Mouse (Mus musculus) G1E (cell line): ENCODE results near the gene Stmnd1. TPM values are rescaled to one million over a fixed set of nuclear protein-coding genes. Genes with fewer than 3 reads are reported as not detected.

Experiments
- ATAC-seq: 2 replicates; pipeline ENCODE4 v1.8.0; 2016; ENCODE audit warnings: mild to moderate bottlenecking; ENCODE audit not compliant: insufficient number of reproducible peaks, poor library complexity, low FRiP score, severe bottlenecking; ENCODE audit errors: extremely low read depth
- DNase-seq: peaks from one replicate; pipeline ENCODE4 v3.0.0; 2012; ENCODE audit warnings: low spot score
- H3K27me3 ChIP-seq: 2 replicates; pipeline ENCODE4 v1.6.1; 2012; ENCODE audit warnings: mild to moderate bottlenecking, low read length, inconsistent platforms; ENCODE audit not compliant: insufficient read depth
- H3K36me3 ChIP-seq: replicated peaks from 2 replicates; pipeline ENCODE3; 2012; ENCODE audit warnings: mild to moderate bottlenecking, inconsistent platforms
- H3K4me1 ChIP-seq: 2 replicates; pipeline ENCODE4 v1.6.1; 2012; ENCODE audit warnings: low read depth, low read length, inconsistent platforms, mixed read lengths; ENCODE audit not compliant: insufficient read depth
- H3K4me3 ChIP-seq: 2 replicates; pipeline ENCODE4 v1.5.1; 2012; ENCODE audit warnings: low read depth, mild to moderate bottlenecking, inconsistent platforms, low read length, moderate library complexity, mixed read lengths
- H3K9me3 ChIP-seq: replicated peaks from 2 replicates; pipeline ENCODE4 v1.6.1; 2012; ENCODE audit warnings: inconsistent platforms
- CTCF ChIP-seq: IDR thresholded peaks from 2 replicates; pipeline ENCODE4 v1.5.1; 2012; ENCODE audit warnings: low read depth, low read length, inconsistent platforms, mixed read lengths
- GATA1 ChIP-seq: IDR thresholded peaks from 2 replicates; pipeline ENCODE4 v1.6.1; 2012; ENCODE audit warnings: borderline replicate concordance, low read length, inconsistent platforms, mixed read lengths
- GATA2 ChIP-seq: IDR thresholded peaks from 2 replicates; pipeline ENCODE4 v1.6.1; 2012; ENCODE audit warnings: low read depth, low read length, inconsistent platforms, borderline replicate concordance
- POLR2AphosphoS5 ChIP-seq: IDR thresholded peaks from 2 replicates; pipeline ENCODE4 v1.6.1; 2012; ENCODE audit warnings: low read depth, low read length, inconsistent platforms; ENCODE audit not compliant: insufficient replicate concordance
- TAL1 ChIP-seq: conservative IDR thresholded peaks from 2 replicates; pipeline ENCODE4 v1.6.1; 2012; ENCODE audit warnings: low read depth, low read length, inconsistent platforms, mixed read lengths
- polyA plus RNA-seq: library from polyadenylated mRNA; stranded (reverse); fragments of >175 nt; gene quantifications from 2 replicates; pipeline ENCODE4 v1.2.3, GENCODE M21; 2012
- total RNA-seq, 2 experiments: library from RNA; stranded (forward) in 1 of 2; stranded (reverse) in 1 of 2; fragments of 200-1000 nt in 1 of 2; fragments of >200 nt in 1 of 2; fragmentation: Nextera tagmentation in 1 of 2; gene quantifications; 2 replicates each; pipeline ENCODE4 v1.2.3; 2014 to 2017

The Stmnd1 gene
- total and polyA plus RNA-seq, 3 experiments: not detected

- Histone ChIP-seq H3K4me1 (no peaks in the 10 kb centered on the region), H3K27me3 (no peaks in the 10 kb centered on the region), H3K9me3 (no peaks in the 10 kb centered on the region), H3K4me3 (no peak overlapping the region), H3K36me3 (no peaks in the 10 kb centered on the region)
- no peak for TF ChIP-seq GATA2
- no peak for TF ChIP-seq TAL1
- TF ChIP-seq POLR2AphosphoS5: no peak
- ATAC-seq (no peak), DNase-seq (no peak)
These were observed 12.3 kb upstream of the Stmnd1 start for GRCm38 (mm10) chr13:46261244-46261643.

GRCm38 (mm10) chr13:46267783-46268182, 5.7 kb upstream of the Stmnd1 start:
- H3K4me1 ChIP-seq: no peaks in the 10 kb centered on the region

GRCm38 (mm10) chr13:46268341-46268740, 5.2 kb upstream of the Stmnd1 start:
- ATAC-seq (no peak), DNase-seq (no peak)
- no peaks in the 10 kb centered on the region for H3K9me3 ChIP-seq
- H3K4me1 ChIP-seq: no peaks in the 10 kb centered on the region
- H3K27me3 ChIP-seq: peaks cover 3% of the 10 kb centered on the region; the same call in 1 of the 2 replicates
- no peak overlapping the region for H3K4me3 ChIP-seq
- H3K36me3 ChIP-seq: no peaks in the 10 kb centered on the region
- TF ChIP-seq TAL1 (no peak), GATA2 (no peak), GATA1 (no peak), POLR2AphosphoS5 (no peak), CTCF (no peak)

More at GRCm38 (mm10) chr13:46267783-46268182, 5.7 kb upstream of the Stmnd1 start:
- Histone ChIP-seq H3K36me3 (no peaks in the 10 kb centered on the region), H3K9me3 (no peaks in the 10 kb centered on the region), H3K4me3 (no peak overlapping the region), H3K27me3 (peaks cover 2% of the 10 kb centered on the region; the same call in 1 of the 2 replicates)
- no peak for DNase-seq
- TF ChIP-seq TAL1 (no peak), CTCF (no peak), POLR2AphosphoS5 (no peak), GATA2 (no peak), GATA1 (no peak)
- ATAC-seq: no peak

- Histone ChIP-seq H3K27me3 (peaks cover 7% of the 10 kb centered on the region; the same call in 1 of the 2 replicates), H3K9me3 (no peaks in the 10 kb centered on the region), H3K36me3 (no peaks in the 10 kb centered on the region), H3K4me1 (no peaks in the 10 kb centered on the region), H3K4me3 (no peak overlapping the region)
- ATAC-seq: no peak
- no peak for DNase-seq
- TF ChIP-seq GATA1: no peak
- no peak for TF ChIP-seq GATA2
- no peak for TF ChIP-seq POLR2AphosphoS5
- TF ChIP-seq CTCF: no peak
- TF ChIP-seq TAL1: no peak
These were observed 4.6 kb upstream of the Stmnd1 start for GRCm38 (mm10) chr13:46268815-46269445.

- no peak for TF ChIP-seq POLR2AphosphoS5
- TF ChIP-seq GATA2: no peak
- no peak for TF ChIP-seq TAL1
- TF ChIP-seq GATA1: no peak
- TF ChIP-seq CTCF: no peak
- Histone ChIP-seq H3K27me3 (peaks cover 19% of the 10 kb centered on the region), H3K36me3 (no peaks in the 10 kb centered on the region), H3K4me1 (no peaks in the 10 kb centered on the region), H3K9me3 (no peaks in the 10 kb centered on the region), H3K4me3 (no peak overlapping the region)
- no peak for ATAC-seq
- no peak for DNase-seq
These were observed 589 bp upstream of the Stmnd1 start for GRCm38 (mm10) chr13:46272811-46273452.

GRCm38 (mm10) chr13:46275701-46276100, 2.2 kb downstream of the Stmnd1 start:
- ATAC-seq (no peak), DNase-seq (no peak)
- no peak for TF ChIP-seq GATA1
- TF ChIP-seq TAL1: no peak
- TF ChIP-seq CTCF: no peak
- TF ChIP-seq POLR2AphosphoS5: no peak
- TF ChIP-seq GATA2: no peak

GRCm38 (mm10) chr13:46282543-46282942, 9.0 kb downstream of the Stmnd1 start:
- TF ChIP-seq CTCF (no peak), TAL1 (no peak), GATA2 (no peak), POLR2AphosphoS5 (no peak)
- DNase-seq: no peak
- ATAC-seq: no peak
- Histone ChIP-seq H3K9me3 (no peaks in the 10 kb centered on the region), H3K4me1 (no peaks in the 10 kb centered on the region), H3K4me3 (no peak overlapping the region), H3K36me3 (no peaks in the 10 kb centered on the region), H3K27me3 (0 out of 2 replicates have a peak, but pooled peaks cover under 1% of the 10 kb centered on the region)

More at GRCm38 (mm10) chr13:46275701-46276100, 2.2 kb downstream of the Stmnd1 start:
- no peaks in the 10 kb centered on the region for H3K36me3 ChIP-seq
- no peaks in the 10 kb centered on the region for H3K9me3 ChIP-seq
- H3K4me3 ChIP-seq: no peak overlapping the region
- peaks cover 17% of the 10 kb centered on the region; the same call in 1 of the 2 replicates for H3K27me3 ChIP-seq
- no peaks in the 10 kb centered on the region for H3K4me1 ChIP-seq
